Mouse (Mus musculus) embryonic fibroblast, embryonic 13.5 days (primary cell): ENCODE measurements around the gene Ctdsp1. TPM values are rescaled to one million over a fixed set of nuclear protein-coding genes. Genes with fewer than 3 reads are reported as not detected.

Source experiments
- H3K27ac ChIP-seq: 2 replicates; pipeline ENCODE4 v1.5.1; 2012; ENCODE audit warnings: low read length, control low read depth, inconsistent platforms; ENCODE audit not compliant: insufficient read depth
- H3K4me1 ChIP-seq: 2 replicates; pipeline ENCODE4 v1.6.1; 2011; ENCODE audit warnings: low read length; ENCODE audit not compliant: control insufficient read depth, insufficient read depth
- H3K4me3 ChIP-seq: 2 replicates; pipeline ENCODE4 v1.5.1; 2011; ENCODE audit warnings: mild to moderate bottlenecking, control low read depth, low read length; ENCODE audit not compliant: insufficient read depth
- CTCF ChIP-seq: IDR thresholded peaks from 2 replicates; pipeline ENCODE4 v1.5.1; 2011; ENCODE audit warnings: mild to moderate bottlenecking, control low read depth, low read length, moderate library complexity, borderline replicate concordance; ENCODE audit not compliant: insufficient read depth
- POLR2A ChIP-seq: IDR thresholded peaks from 2 replicates; pipeline ENCODE4 v1.6.1; 2011; ENCODE audit warnings: low read depth, mild to moderate bottlenecking, control low read depth, low read length, moderate library complexity
- polyA plus RNA-seq: library from polyadenylated mRNA; stranded (reverse); fragments of >200 nt; gene quantifications from 2 replicates; pipeline ENCODE4 v1.2.4, GENCODE M21; 2011; ENCODE audit warnings: low read depth; ENCODE audit not compliant: missing spikeins, insufficient read length

The Ctdsp1 gene
- polyA plus RNA-seq, 1 experiment: 78.6 TPM

- Histone ChIP-seq H3K27ac (peak overlapping the region; percentile 88), H3K4me3 (peak overlapping the region; percentile 26), H3K4me1 (0 out of 2 replicates have a peak, but pooled peaks cover 3% of the 10 kb centered on the region)
- TF ChIP-seq CTCF (peak; percentile 60; the same call in 1 of the 2 replicates), POLR2A (peak; percentile 95)
Observed at GRCm38 (mm10) chr1:74397268-74397918, 6.1 kb downstream of the Ctdsp1 start.

- TF ChIP-seq POLR2A: no peak
- no peak for TF ChIP-seq CTCF
- Histone ChIP-seq H3K4me1 (0 out of 2 replicates have a peak, but pooled peaks cover 1% of the 10 kb centered on the region), H3K27ac (peak overlapping the region; percentile 88), H3K4me3 (peak overlapping the region; percentile 26)
Observed at GRCm38 (mm10) chr1:74397919-74398451, 6.7 kb downstream of the Ctdsp1 start.

GRCm38 (mm10) chr1:74400531-74400930, 9.2 kb downstream of the Ctdsp1 start:
- Histone ChIP-seq H3K4me1 (no peaks in the 10 kb centered on the region), H3K27ac (no peak overlapping the region), H3K4me3 (no peak overlapping the region)
- TF ChIP-seq POLR2A (no peak), CTCF (no peak)

- TF ChIP-seq CTCF (no peak), POLR2A (no peak)
- Histone ChIP-seq H3K4me1 (no peaks in the 10 kb centered on the region), H3K27ac (no peak overlapping the region), H3K4me3 (no peak overlapping the region)
Observed at GRCm38 (mm10) chr1:74401015-74401702, 9.8 kb downstream of the Ctdsp1 start.

GRCm38 (mm10) chr1:74404206-74404605, 12.9 kb downstream of the Ctdsp1 start:
- Histone ChIP-seq H3K4me3 (no peak overlapping the region), H3K4me1 (no peaks in the 10 kb centered on the region)

GRCm38 (mm10) chr1:74408589-74409504, 17.5 kb downstream of the Ctdsp1 start, which contains the start of gene Vil1:
Gene Vil1 (plus strand): TSS chr1:74409376.
- no peak within 1 kb of the TSS for H3K27ac ChIP-seq
- TF ChIP-seq POLR2A (no peak), CTCF (no peak)
- no peak within 1 kb of the TSS for H3K4me3 ChIP-seq
- no peaks in the 10 kb centered on the region for H3K4me1 ChIP-seq

More at GRCm38 (mm10) chr1:74404206-74404605, 12.9 kb downstream of the Ctdsp1 start:
- TF ChIP-seq POLR2A (no peak), CTCF (no peak)
- H3K27ac ChIP-seq: no peak overlapping the region

- TF ChIP-seq POLR2A (no peak), CTCF (no peak)
- Histone ChIP-seq H3K4me1 (no peaks in the 10 kb centered on the region), H3K4me3 (no peak overlapping the region), H3K27ac (no peak overlapping the region)
Observed at GRCm38 (mm10) chr1:74411753-74412325, 20.5 kb downstream of the Ctdsp1 start.

- H3K27ac ChIP-seq: no peak overlapping the region
- H3K4me1 ChIP-seq: no peaks in the 10 kb centered on the region
- no peak overlapping the region for H3K4me3 ChIP-seq
- TF ChIP-seq CTCF (no peak), POLR2A (no peak)
Observed at GRCm38 (mm10) chr1:74412711-74413110, 21.4 kb downstream of the Ctdsp1 start.

GRCm38 (mm10) chr1:74415143-74415542, 23.8 kb downstream of the Ctdsp1 start:
- TF ChIP-seq CTCF: no peak
- TF ChIP-seq POLR2A: no peak
- Histone ChIP-seq H3K27ac (no peak overlapping the region), H3K4me3 (no peak overlapping the region), H3K4me1 (no peaks in the 10 kb centered on the region)
